Mouse (Mus musculus) intestine, embryonic 16.5 days (tissue): ENCODE data around the gene Bsdc1. TPM values are rescaled to one million over a fixed set of nuclear protein-coding genes. Genes with fewer than 3 reads are reported as not detected.

Experiments
- ATAC-seq: fragments of 200-750 bp; cut with Nextera tagmentation; 2 replicates; pipeline ENCODE4 v1.8.0; 2017; ENCODE audit warnings: moderate TSS enrichment, moderate library complexity
- H3K27ac ChIP-seq: fragments of 300-500 bp; sonication (generic); 2 replicates; pipeline ENCODE4 v1.5.1; 2014; ENCODE audit warnings: mild to moderate bottlenecking, low read length
- H3K27me3 ChIP-seq: fragments of 300-500 bp; sonication (generic); replicated peaks from 2 replicates; pipeline ENCODE4 v1.6.1; 2014; ENCODE audit warnings: low read length, control low read depth, mixed read lengths; ENCODE audit not compliant: control insufficient read depth, insufficient read depth
- H3K36me3 ChIP-seq: fragments of 300-500 bp; sonication (generic); 2 replicates; pipeline ENCODE4 v1.6.1; 2014; ENCODE audit warnings: low read length, control low read depth; ENCODE audit not compliant: control insufficient read depth, insufficient read depth
- H3K4me1 ChIP-seq: fragments of 300-500 bp; sonication (generic); 2 replicates; pipeline ENCODE4 v1.6.1; 2014; ENCODE audit warnings: low read length, control low read depth, mixed read lengths; ENCODE audit not compliant: control insufficient read depth, insufficient read depth
- H3K4me2 ChIP-seq: fragments of 300-500 bp; sonication (generic); 2 replicates; pipeline ENCODE4 v1.6.1; 2014; ENCODE audit warnings: low read depth, low read length, control low read depth
- H3K4me3 ChIP-seq: fragments of 300-500 bp; sonication (generic); 2 replicates; pipeline ENCODE4 v1.5.1; 2014; ENCODE audit warnings: mild to moderate bottlenecking, low read length
- H3K9ac ChIP-seq: fragments of 300-500 bp; sonication (generic); 2 replicates; pipeline ENCODE4 v1.6.1; 2014; ENCODE audit warnings: low read depth, low read length
- H3K9me3 ChIP-seq: fragments of 300-500 bp; sonication (generic); 2 replicates; pipeline ENCODE4 v1.6.1; 2016; ENCODE audit warnings: low read length, control low read depth; ENCODE audit not compliant: control insufficient read depth
- WGBS: fragments of 180-500 bp; shearing (Covaris S2); extraction: QIAGEN DNeasy Blood & Tissue Kit; methylation state at CpG from one replicate; pipeline ENCODE4 v1.1.7; 2014; 5-methylcytosine and 5-hydroxymethylcytosine counted together
- polyA plus RNA-seq: library from polyadenylated mRNA; unstranded; fragments of >200 nt; fragmentation: Nextera tagmentation; extraction: Ambion mirVana; gene quantifications from 2 replicates; pipeline ENCODE4 v1.2.1, GENCODE M21; 2015

The Bsdc1 gene
- polyA plus RNA-seq, 1 experiment from 2014 or later = 24.5 TPM

- Histone ChIP-seq H3K27me3 (no peaks in the 10 kb centered on the region), H3K9me3 (no peaks in the 10 kb centered on the region), H3K36me3 (no peaks in the 10 kb centered on the region), H3K27ac (peak overlapping the region; percentile 33; the same call in 1 of the 2 replicates), H3K4me2 (0 out of 2 replicates have a peak overlapping the region, but pooled peaks have one; percentile 22), H3K4me1 (peaks cover 17% of the 10 kb centered on the region), H3K4me3 (no peak overlapping the region), H3K9ac (0 out of 2 replicates have a peak overlapping the region, but pooled peaks have one; percentile 24)
- ATAC-seq = peak; percentile 41; the same call in 1 of the 2 replicates
- 52% methylated on average over 15 of the region's 15 CpGs for WGBS
Measured at GRCm38 (mm10) chr4:129508834-129509600, 47.6 kb downstream of the Bsdc1 start.

GRCm38 (mm10) chr4:129509650-129510049 is 48.3 kb downstream of the Bsdc1 start:
- Histone ChIP-seq H3K4me2 (no peak overlapping the region), H3K27me3 (no peaks in the 10 kb centered on the region), H3K9ac (no peak overlapping the region), H3K9me3 (no peaks in the 10 kb centered on the region), H3K4me1 (peaks cover 11% of the 10 kb centered on the region), H3K36me3 (no peaks in the 10 kb centered on the region), H3K4me3 (no peak overlapping the region), H3K27ac (no peak overlapping the region)
- WGBS = 59% methylated on average over 3 of the region's 3 CpGs
- ATAC-seq = no peak

GRCm38 (mm10) chr4:129510723-129511412 is 49.5 kb downstream of the Bsdc1 start:
- H3K27ac ChIP-seq = no peak overlapping the region

GRCm38 (mm10) chr4:129511413-129512096 is 50.2 kb downstream of the Bsdc1 start:
- H3K4me2 ChIP-seq = no peak overlapping the region
- H3K4me1 ChIP-seq = peaks cover 16% of the 10 kb centered on the region
- ATAC-seq = no peak
- 0 out of 2 replicates have a peak overlapping the region, but pooled peaks have one; percentile 8 for H3K27ac ChIP-seq
- no peaks in the 10 kb centered on the region for H3K27me3 ChIP-seq
- 40% methylated on average over 6 of the region's 6 CpGs for WGBS
- no peak overlapping the region for H3K9ac ChIP-seq
- no peaks in the 10 kb centered on the region for H3K36me3 ChIP-seq
- H3K4me3 ChIP-seq = no peak overlapping the region
- H3K9me3 ChIP-seq = no peaks in the 10 kb centered on the region

More at GRCm38 (mm10) chr4:129510723-129511412, 49.5 kb downstream of the Bsdc1 start:
- H3K27me3 ChIP-seq = no peaks in the 10 kb centered on the region
- no peak for ATAC-seq
- no peak overlapping the region for H3K4me3 ChIP-seq
- H3K4me1 ChIP-seq = peaks cover 14% of the 10 kb centered on the region
- H3K36me3 ChIP-seq = no peaks in the 10 kb centered on the region
- no peak overlapping the region for H3K4me2 ChIP-seq
- WGBS = 65% methylated on average over 6 of the region's 6 CpGs
- no peak overlapping the region for H3K9ac ChIP-seq
- H3K9me3 ChIP-seq = no peaks in the 10 kb centered on the region

- H3K4me3 ChIP-seq = peak within 1 kb of the TSS; percentile 97
- WGBS = 7% methylated on average over 47 of the region's 47 CpGs
- H3K4me1 ChIP-seq = peaks cover 21% of the 10 kb centered on the region
- H3K27ac ChIP-seq = peak within 1 kb of the TSS; percentile 85
- H3K4me2 ChIP-seq = peak within 1 kb of the TSS; percentile 77
- peak within 1 kb of the TSS; percentile 99 for H3K9ac ChIP-seq
- peak; percentile 82 for ATAC-seq
- no peaks in the 10 kb centered on the region for H3K27me3 ChIP-seq
- H3K9me3 ChIP-seq = no peaks in the 10 kb centered on the region
- H3K36me3 ChIP-seq = 0 out of 2 replicates have a peak, but pooled peaks cover 2% of the 10 kb centered on the region
Measured at GRCm38 (mm10) chr4:129513086-129513767, 51.8 kb downstream of the Bsdc1 start, which contains the start of gene Marcksl1. Gene Marcksl1, plus strand, starts transcription at chr4:129513581.

GRCm38 (mm10) chr4:129513891-129514290 is 52.5 kb downstream of the Bsdc1 start:
- WGBS = under 1% methylated on average over 42 of the region's 57 CpGs
- ATAC-seq = peak; percentile 29

GRCm38 (mm10) chr4:129514300-129514898 is 53.0 kb downstream of the Bsdc1 start:
- H3K36me3 ChIP-seq = peaks cover 8% of the 10 kb centered on the region; the same call in 1 of the 2 replicates
- whole genome bisulfite sequencing = 0% methylated on average over 34 of the region's 35 CpGs
- H3K4me3 ChIP-seq = peak overlapping the region; percentile 97
- peak overlapping the region; percentile 99 for H3K9ac ChIP-seq
- H3K27ac ChIP-seq = peak overlapping the region; percentile 85
- peaks cover 18% of the 10 kb centered on the region for H3K4me1 ChIP-seq
- H3K9me3 ChIP-seq = no peaks in the 10 kb centered on the region
- no peaks in the 10 kb centered on the region for H3K27me3 ChIP-seq
- peak; percentile 55 for ATAC-seq
- H3K4me2 ChIP-seq = peak overlapping the region; percentile 77

More at GRCm38 (mm10) chr4:129513891-129514290, 52.5 kb downstream of the Bsdc1 start:
- peak overlapping the region; percentile 77 for H3K4me2 ChIP-seq
- no peaks in the 10 kb centered on the region for H3K27me3 ChIP-seq
- peak overlapping the region; percentile 97 for H3K4me3 ChIP-seq
- peak overlapping the region; percentile 85 for H3K27ac ChIP-seq
- H3K9me3 ChIP-seq = no peaks in the 10 kb centered on the region
- H3K9ac ChIP-seq = peak overlapping the region; percentile 99
- H3K4me1 ChIP-seq = peaks cover 21% of the 10 kb centered on the region
- peaks cover 8% of the 10 kb centered on the region; the same call in 1 of the 2 replicates for H3K36me3 ChIP-seq

- peak; percentile 43; the same call in 1 of the 2 replicates for ATAC-seq
- Histone ChIP-seq H3K4me2 (no peak overlapping the region), H3K4me1 (peaks cover 15% of the 10 kb centered on the region), H3K27ac (peak overlapping the region; percentile 51), H3K4me3 (no peak overlapping the region), H3K27me3 (no peaks in the 10 kb centered on the region), H3K9me3 (no peaks in the 10 kb centered on the region), H3K36me3 (peaks cover 12% of the 10 kb centered on the region), H3K9ac (no peak overlapping the region)
- WGBS = 39% methylated on average over 2 of the region's 2 CpGs
Measured at GRCm38 (mm10) chr4:129516925-129517324, 55.5 kb downstream of the Bsdc1 start.
